Mouse (Mus musculus) CH12.LX (cell line): ENCODE results near the gene Galk1.

Experiments used
- CTCF ChIP-seq, 2 experiments: IDR thresholded peaks in 1 of 2; conservative IDR thresholded peaks in 1 of 2; 2 replicates each; pipeline ENCODE4 v1.5.1; 2011 to 2012; ENCODE audit warnings: low read depth in 2 of 2, low read length in 2 of 2, improper control_type of control experiment in 1 of 2, inconsistent platforms in 1 of 2, mild to moderate bottlenecking in 1 of 2, moderate library complexity in 1 of 2
- EP300 ChIP-seq: IDR thresholded peaks from 2 replicates; pipeline ENCODE4 v1.6.1; 2011; ENCODE audit warnings: low read length, improper control_type of control experiment
- MAX ChIP-seq: IDR thresholded peaks from 2 replicates; pipeline ENCODE4 v1.6.1; 2011; ENCODE audit warnings: low read length, improper control_type of control experiment
- NELFE ChIP-seq: IDR thresholded peaks from 2 replicates; pipeline ENCODE4 v1.6.1; 2011; ENCODE audit warnings: low read depth, low read length, improper control_type of control experiment
- POLR2A ChIP-seq: IDR thresholded peaks from 2 replicates; pipeline ENCODE4 v1.6.1; 2011; ENCODE audit warnings: low read depth, mild to moderate bottlenecking, improper control_type of control experiment, low read length

- TF ChIP-seq EP300: no peak
- no peak for TF ChIP-seq MAX
- no peak for TF ChIP-seq CTCF (conservative IDR thresholded peaks at IDR 0.05 in 1 of 2, IDR thresholded peaks at IDR 0.05 in 1 of 2; ENCODE audit: low read depth in 2 of 2, low read length in 2 of 2)
- TF ChIP-seq POLR2A: no peak
- TF ChIP-seq NELFE: no peak
Observed at GRCm38 (mm10) chr11:115995256-115995655, 17.3 kb downstream of the Galk1 start.
